Mouse (Mus musculus) embryonic facial prominence, embryonic 14.5 days (tissue): ENCODE results near the gene Luzp1. TPM values are rescaled to one million over a fixed set of nuclear protein-coding genes. Genes with fewer than 3 reads are reported as not detected.

Experiments
- ATAC-seq: fragments of 200-750 bp; cut with Nextera tagmentation; 2 replicates; pipeline ENCODE4 v1.8.0; 2017; ENCODE audit warnings: low read depth, moderate number of reproducible peaks, moderate TSS enrichment
- DNase-seq: peaks from one replicate; pipeline ENCODE4 v3.0.0-alpha.2; 2015; ENCODE audit warnings: low spot score
- H3K27ac ChIP-seq: fragments of 300-500 bp; sonication (generic); replicated peaks from 2 replicates; pipeline ENCODE4 v1.5.1; 2014; ENCODE audit warnings: low read depth, mild to moderate bottlenecking, low read length, moderate library complexity
- H3K27me3 ChIP-seq: fragments of 300-500 bp; sonication (generic); replicated peaks from 2 replicates; pipeline ENCODE4 v1.6.1; 2014; ENCODE audit warnings: low read length; ENCODE audit not compliant: control insufficient read depth, insufficient read depth
- H3K36me3 ChIP-seq: fragments of 300-500 bp; sonication (generic); 2 replicates; pipeline ENCODE4 v1.6.1; 2014; ENCODE audit warnings: low read length, mixed read lengths; ENCODE audit not compliant: control insufficient read depth, insufficient read depth
- H3K4me1 ChIP-seq: fragments of 300-500 bp; sonication (generic); 2 replicates; pipeline ENCODE4 v1.6.1; 2014; ENCODE audit warnings: antibody characterized with exemption, low read length; ENCODE audit not compliant: control insufficient read depth, insufficient read depth
- H3K4me2 ChIP-seq: fragments of 300-500 bp; sonication (generic); 2 replicates; pipeline ENCODE4 v1.6.1; 2014; ENCODE audit warnings: low read depth, mild to moderate bottlenecking, low read length, moderate library complexity, mixed read lengths
- H3K4me3 ChIP-seq: fragments of 300-500 bp; sonication (generic); 2 replicates; pipeline ENCODE4 v1.5.1; 2014; ENCODE audit warnings: low read depth, mild to moderate bottlenecking, low read length
- H3K9ac ChIP-seq: fragments of 300-500 bp; sonication (generic); 2 replicates; pipeline ENCODE4 v1.6.1; 2014; ENCODE audit warnings: low read depth, mild to moderate bottlenecking, low read length, moderate library complexity, mixed read lengths
- H3K9me3 ChIP-seq: fragments of 300-500 bp; sonication (generic); 2 replicates; pipeline ENCODE4 v1.6.1; 2016; ENCODE audit warnings: low read length; ENCODE audit not compliant: control insufficient read depth
- WGBS: fragments of 180-500 bp; shearing (Covaris S2); extraction: QIAGEN DNeasy Blood & Tissue Kit; methylation state at CpG from one replicate; pipeline ENCODE4 v1.1.7; 2014; 5-methylcytosine and 5-hydroxymethylcytosine counted together
- polyA plus RNA-seq: library from polyadenylated mRNA; unstranded; fragments of >200 nt; fragmentation: Nextera tagmentation; extraction: Ambion mirVana; gene quantifications from 2 replicates; pipeline ENCODE4 v1.2.1, GENCODE M21; 2014

Gene Luzp1
- polyA plus RNA-seq, 1 experiment from 2014 or later = 83.4 TPM

GRCm38 (mm10) chr4:136441354-136442043, 28.1 kb upstream of the Luzp1 start:
- WGBS = 68% methylated on average over 15 of the region's 15 CpGs
- DNase-seq (no peak), ATAC-seq (no peak)
- Histone ChIP-seq H3K4me2 (no peak overlapping the region), H3K36me3 (no peaks in the 10 kb centered on the region), H3K9me3 (no peaks in the 10 kb centered on the region), H3K9ac (no peak overlapping the region), H3K4me1 (no peaks in the 10 kb centered on the region), H3K27ac (no peak overlapping the region), H3K27me3 (no peaks in the 10 kb centered on the region), H3K4me3 (no peak overlapping the region)

GRCm38 (mm10) chr4:136444561-136444960, 25.0 kb upstream of the Luzp1 start:
- no peaks in the 10 kb centered on the region for H3K27me3 ChIP-seq
- H3K36me3 ChIP-seq = no peaks in the 10 kb centered on the region
- DNase-seq = no peak
- no peak for ATAC-seq
- no peaks in the 10 kb centered on the region for H3K4me1 ChIP-seq
- H3K9ac ChIP-seq = no peak overlapping the region
- WGBS = 75% methylated on average over 4 of the region's 4 CpGs
- H3K4me3 ChIP-seq = no peak overlapping the region
- H3K27ac ChIP-seq = no peak overlapping the region
- H3K9me3 ChIP-seq = no peaks in the 10 kb centered on the region
- no peak overlapping the region for H3K4me2 ChIP-seq

- Histone ChIP-seq H3K9ac (no peak overlapping the region), H3K4me1 (no peaks in the 10 kb centered on the region), H3K36me3 (no peaks in the 10 kb centered on the region), H3K27ac (no peak overlapping the region), H3K4me2 (no peak overlapping the region), H3K9me3 (no peaks in the 10 kb centered on the region), H3K4me3 (no peak overlapping the region), H3K27me3 (no peaks in the 10 kb centered on the region)
- DNase-seq = no peak
- WGBS = 90% methylated on average over 5 of the region's 5 CpGs
- no peak for ATAC-seq
Measured at GRCm38 (mm10) chr4:136449795-136450194, 19.8 kb upstream of the Luzp1 start.

GRCm38 (mm10) chr4:136450271-136450670, 19.3 kb upstream of the Luzp1 start:
- Histone ChIP-seq H3K9ac (no peak overlapping the region), H3K9me3 (no peaks in the 10 kb centered on the region), H3K4me1 (no peaks in the 10 kb centered on the region), H3K4me2 (no peak overlapping the region), H3K36me3 (no peaks in the 10 kb centered on the region), H3K4me3 (no peak overlapping the region), H3K27ac (no peak overlapping the region), H3K27me3 (no peaks in the 10 kb centered on the region)
- DNase-seq (no peak), ATAC-seq (no peak)
- WGBS = 74% methylated on average over 4 of the region's 4 CpGs

- Histone ChIP-seq H3K4me2 (no peak overlapping the region), H3K4me3 (no peak overlapping the region), H3K9me3 (no peaks in the 10 kb centered on the region), H3K27ac (no peak overlapping the region), H3K36me3 (no peaks in the 10 kb centered on the region), H3K27me3 (no peaks in the 10 kb centered on the region), H3K9ac (no peak overlapping the region), H3K4me1 (no peaks in the 10 kb centered on the region)
- 13% methylated on average over 6 of the region's 6 CpGs for WGBS
- DNase-seq = no peak
- ATAC-seq = no peak
Measured at GRCm38 (mm10) chr4:136451564-136451963, 18.0 kb upstream of the Luzp1 start.

- H3K9ac ChIP-seq = no peak overlapping the region
- H3K36me3 ChIP-seq = no peaks in the 10 kb centered on the region
- H3K4me3 ChIP-seq = no peak overlapping the region
- WGBS = 76% methylated on average over 3 of the region's 3 CpGs
- H3K27ac ChIP-seq = no peak overlapping the region
- no peaks in the 10 kb centered on the region for H3K27me3 ChIP-seq
- H3K4me1 ChIP-seq = no peaks in the 10 kb centered on the region
- DNase-seq (no peak), ATAC-seq (no peak)
- no peaks in the 10 kb centered on the region for H3K9me3 ChIP-seq
- H3K4me2 ChIP-seq = no peak overlapping the region
Measured at GRCm38 (mm10) chr4:136452286-136452685, 17.3 kb upstream of the Luzp1 start.

GRCm38 (mm10) chr4:136452792-136453191, 16.8 kb upstream of the Luzp1 start:
- Histone ChIP-seq H3K36me3 (no peaks in the 10 kb centered on the region), H3K4me2 (no peak overlapping the region), H3K27me3 (no peaks in the 10 kb centered on the region), H3K4me1 (no peaks in the 10 kb centered on the region), H3K27ac (no peak overlapping the region), H3K9ac (no peak overlapping the region), H3K4me3 (no peak overlapping the region), H3K9me3 (no peaks in the 10 kb centered on the region)
- 58% methylated on average over 5 of the region's 5 CpGs for WGBS
- no peak for ATAC-seq
- DNase-seq = no peak

GRCm38 (mm10) chr4:136454850-136455260, 14.7 kb upstream of the Luzp1 start:
- Histone ChIP-seq H3K4me1 (no peaks in the 10 kb centered on the region), H3K4me3 (peak overlapping the region; percentile 19; the same call in 1 of the 2 replicates), H3K9ac (no peak overlapping the region), H3K36me3 (no peaks in the 10 kb centered on the region), H3K4me2 (peak overlapping the region; percentile 49), H3K27ac (0 out of 2 replicates have a peak overlapping the region, but pooled peaks have one; percentile 4), H3K9me3 (no peaks in the 10 kb centered on the region), H3K27me3 (no peaks in the 10 kb centered on the region)
- ATAC-seq (peak; percentile 60; the same call in 1 of the 2 replicates), DNase-seq (peak; percentile 92)
- 3% methylated on average over 10 of the region's 10 CpGs for WGBS
